Mouse (Mus musculus): Measurements from ENCODE around the gene Nnat.

Nnat gene

GRCm38 (mm10) chr2:157559858-157560257 lies at the start of gene Nnat:
TSS of gene Nnat (plus strand) at chr2:157560078.
- peak; percentile 65 for DNase-seq (ENCODE audit: low read depth, low spot score)

DNA sequence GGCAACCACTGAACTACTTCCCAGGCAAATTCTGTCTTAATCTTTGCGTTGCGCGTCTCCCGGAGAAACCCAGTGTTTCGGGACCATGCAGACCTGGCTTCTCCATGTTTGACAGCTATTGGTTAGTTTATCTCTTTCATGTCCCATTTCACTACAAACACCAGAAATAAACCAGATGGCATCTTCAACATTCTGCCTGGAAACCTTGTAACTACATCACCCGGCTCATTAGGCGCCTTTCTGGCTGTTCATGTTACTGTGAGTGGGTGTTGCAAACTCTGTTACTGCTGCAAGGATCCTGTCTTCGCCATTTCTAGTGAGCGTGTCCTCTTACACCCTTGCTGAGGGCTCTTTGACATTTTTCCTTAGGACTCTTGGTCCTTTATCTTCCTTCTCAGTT lies 47.0 kb upstream of the Nnat start:
- peak; percentile 79 for DNase-seq (ENCODE audit: low read depth, low spot score)

DNA sequence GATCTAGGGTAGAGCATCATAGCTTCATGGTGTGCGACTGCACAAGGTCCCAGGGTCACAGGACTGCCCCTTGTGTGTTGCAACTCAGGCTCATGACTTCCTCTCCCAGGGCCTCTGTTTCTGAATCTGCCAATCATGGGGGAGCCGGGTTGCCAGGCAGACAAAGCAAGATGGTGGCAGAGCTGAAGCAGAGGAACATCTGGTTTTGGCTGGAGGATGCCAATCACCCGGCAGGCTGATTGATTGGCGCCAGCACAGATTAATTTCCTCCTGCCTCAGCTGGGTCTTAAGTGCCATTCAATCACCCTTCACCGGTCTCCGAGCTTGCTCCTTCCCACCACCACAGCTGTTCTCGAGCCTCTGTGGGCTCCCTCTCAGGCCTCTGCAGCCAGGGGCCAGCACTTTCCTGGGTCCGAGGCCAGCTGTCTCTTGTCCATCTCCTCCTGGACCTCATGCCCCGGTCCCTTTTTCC lies 46.1 kb upstream of the Nnat start:
- no peak for DNase-seq (ENCODE audit: low read depth, low spot score)

GRCm38 (mm10) chr2:157514353-157514752 lies 45.5 kb upstream of the Nnat start:
- DNase-seq (ENCODE audit: low read depth, low spot score) = no peak

- no peak for DNase-seq (ENCODE audit: low read depth, low spot score)
Measured at GRCm38 (mm10) chr2:157517526-157517925, 42.4 kb upstream of the Nnat start.

GRCm38 (mm10) chr2:157518451-157518850 lies 41.4 kb upstream of the Nnat start:
- no peak for DNase-seq (ENCODE audit: low read depth, low spot score)

- DNase-seq (ENCODE audit: low read depth, low spot score) = no peak
Measured at GRCm38 (mm10) chr2:157519452-157519851, 40.4 kb upstream of the Nnat start.

- DNase-seq (ENCODE audit: low read depth, low spot score) = peak; percentile 83
Measured at GRCm38 (mm10) chr2:157520496-157520895, 39.4 kb upstream of the Nnat start.

DNA sequence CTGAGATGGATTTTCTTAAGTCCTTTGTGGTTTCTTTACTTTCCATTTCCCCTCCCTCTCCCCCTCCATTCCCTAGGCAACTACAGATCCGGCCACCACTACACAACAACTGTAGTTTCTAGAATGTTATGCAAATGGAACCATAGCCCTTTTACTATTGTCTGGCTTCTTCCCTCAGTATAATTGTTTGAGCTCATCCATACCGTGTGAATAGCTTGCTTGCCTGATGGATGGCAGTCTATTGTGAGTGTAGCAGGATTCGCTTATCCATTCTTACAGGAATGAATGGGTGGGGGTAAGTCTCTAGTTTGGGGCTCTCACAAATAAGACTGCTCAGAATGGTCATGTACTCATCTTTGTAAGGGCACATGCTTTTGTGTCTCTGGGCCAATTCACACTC lies 37.3 kb upstream of the Nnat start:
- DNase-seq (ENCODE audit: low read depth, low spot score) = no peak

- peak; percentile 76 for DNase-seq (ENCODE audit: low read depth, low spot score)
Measured at GRCm38 (mm10) chr2:157530056-157530955, 29.6 kb upstream of the Nnat start.

DNA sequence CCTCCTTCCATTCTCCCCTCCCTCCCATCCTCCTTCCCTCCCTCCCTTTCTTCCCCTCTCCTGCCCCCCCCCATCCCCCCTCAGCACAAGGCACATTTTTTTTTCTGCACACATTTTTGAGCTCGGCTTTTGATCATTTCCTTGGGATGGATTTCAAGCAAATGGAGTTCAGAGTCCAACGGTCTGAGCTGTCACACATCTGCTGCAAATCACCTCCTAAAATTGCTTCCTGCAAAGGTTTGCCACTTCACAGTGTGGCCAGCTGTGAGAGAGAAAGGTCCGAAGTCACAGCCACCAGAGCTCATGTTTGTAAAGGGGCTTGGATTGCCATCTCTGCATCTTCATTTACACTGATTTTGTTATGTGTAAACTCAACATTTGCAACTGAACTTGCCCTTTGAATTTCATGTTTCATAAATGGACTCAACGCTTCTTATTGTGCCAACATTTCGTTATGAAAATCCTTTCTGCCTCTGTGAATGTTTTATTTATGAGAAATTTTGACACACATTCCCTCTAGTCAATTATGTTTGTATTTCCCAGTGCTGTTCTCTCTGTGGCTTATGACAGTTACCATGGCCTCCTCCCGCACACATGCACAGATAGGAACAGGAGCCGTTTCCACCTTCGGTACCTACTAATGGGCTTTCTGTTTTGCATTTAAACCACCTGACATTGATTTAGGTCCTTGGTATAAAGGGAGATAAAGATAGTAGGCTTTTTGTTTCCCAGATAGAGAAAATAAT lies 28.0 kb upstream of the Nnat start:
- DNase-seq (ENCODE audit: low read depth, low spot score) = no peak

DNA sequence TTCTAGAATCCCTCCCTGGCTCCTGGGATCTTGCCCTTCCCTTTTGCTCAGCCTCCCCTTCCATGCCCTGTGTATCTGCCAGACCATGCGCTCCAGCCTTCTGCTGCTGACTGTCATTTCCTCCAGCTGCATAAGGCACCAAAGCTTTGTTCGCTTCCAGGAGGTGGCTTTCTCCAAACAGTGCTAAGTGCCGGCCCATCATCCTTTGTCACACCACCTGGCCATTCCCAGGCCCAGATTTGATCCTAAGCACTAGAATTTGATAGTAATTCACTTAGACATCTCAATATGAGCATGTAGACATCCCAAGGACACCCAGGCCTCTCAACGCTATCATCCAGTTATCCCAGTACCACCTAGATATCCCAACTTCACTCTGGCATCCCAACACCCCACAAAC lies 25.7 kb upstream of the Nnat start:
- no peak for DNase-seq (ENCODE audit: low read depth, low spot score)

DNA sequence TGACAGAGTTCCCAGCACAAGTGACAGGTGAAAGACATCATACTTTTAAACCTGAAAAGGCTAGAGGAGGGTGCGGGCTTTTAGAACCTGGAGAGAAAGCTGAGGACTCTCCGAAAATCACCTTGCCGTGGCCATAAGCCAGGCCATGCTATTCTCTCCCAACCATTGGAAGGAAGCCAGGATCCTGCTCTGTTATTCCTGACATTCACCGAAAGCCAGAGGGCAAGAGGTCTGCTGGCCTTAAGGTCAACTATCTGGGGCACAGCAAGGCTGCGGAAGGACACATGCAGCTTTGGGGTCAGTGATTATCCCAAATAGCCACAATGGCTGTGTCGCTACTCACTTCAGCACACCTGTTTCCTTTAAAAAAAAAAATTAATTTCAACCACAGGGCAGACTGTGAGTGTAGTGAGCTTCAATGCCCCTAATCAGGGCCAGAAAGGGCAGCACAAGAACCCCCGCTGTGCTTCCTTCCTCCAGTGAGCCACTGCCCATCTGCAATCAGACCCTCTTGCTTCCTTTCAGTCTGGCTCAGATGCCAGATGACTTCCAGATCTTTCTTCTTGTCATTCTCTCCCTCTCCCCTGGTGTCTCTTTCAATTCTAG lies 23.3 kb upstream of the Nnat start:
- DNase-seq (ENCODE audit: low read depth, low spot score) = no peak

- DNase-seq (ENCODE audit: low read depth, low spot score) = peak; percentile 79
Measured at GRCm38 (mm10) chr2:157537118-157537517, 22.8 kb upstream of the Nnat start.

- DNase-seq (ENCODE audit: low read depth, low spot score) = peak; percentile 82
Measured at GRCm38 (mm10) chr2:157540073-157540952, 19.6 kb upstream of the Nnat start.

- DNase-seq (ENCODE audit: low read depth, low spot score) = no peak
Measured at GRCm38 (mm10) chr2:157540953-157541569, 18.8 kb upstream of the Nnat start.

GRCm38 (mm10) chr2:157541631-157542030 lies 18.2 kb upstream of the Nnat start:
- DNase-seq (ENCODE audit: low read depth, low spot score) = no peak

DNA sequence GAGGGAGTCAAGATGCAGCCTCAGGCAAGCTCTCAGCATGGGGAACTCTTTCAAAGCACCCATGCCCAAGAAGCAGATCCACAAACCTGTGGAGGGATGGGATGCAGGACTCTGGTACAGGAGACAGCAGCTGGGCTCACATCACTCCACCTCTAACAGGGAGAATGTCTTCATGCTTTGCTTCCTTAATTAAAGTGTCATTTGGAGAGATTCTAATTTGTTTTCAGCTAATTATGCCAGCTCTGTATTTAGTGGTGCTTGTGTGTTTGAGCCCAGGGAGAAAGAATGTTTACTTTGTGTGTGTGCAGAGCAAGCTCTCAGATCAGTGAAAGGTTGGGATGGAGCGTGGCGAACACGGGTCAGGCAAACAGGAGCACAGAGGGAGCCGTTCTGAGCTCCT lies 17.5 kb upstream of the Nnat start:
- no peak for DNase-seq (ENCODE audit: low read depth, low spot score)

DNA sequence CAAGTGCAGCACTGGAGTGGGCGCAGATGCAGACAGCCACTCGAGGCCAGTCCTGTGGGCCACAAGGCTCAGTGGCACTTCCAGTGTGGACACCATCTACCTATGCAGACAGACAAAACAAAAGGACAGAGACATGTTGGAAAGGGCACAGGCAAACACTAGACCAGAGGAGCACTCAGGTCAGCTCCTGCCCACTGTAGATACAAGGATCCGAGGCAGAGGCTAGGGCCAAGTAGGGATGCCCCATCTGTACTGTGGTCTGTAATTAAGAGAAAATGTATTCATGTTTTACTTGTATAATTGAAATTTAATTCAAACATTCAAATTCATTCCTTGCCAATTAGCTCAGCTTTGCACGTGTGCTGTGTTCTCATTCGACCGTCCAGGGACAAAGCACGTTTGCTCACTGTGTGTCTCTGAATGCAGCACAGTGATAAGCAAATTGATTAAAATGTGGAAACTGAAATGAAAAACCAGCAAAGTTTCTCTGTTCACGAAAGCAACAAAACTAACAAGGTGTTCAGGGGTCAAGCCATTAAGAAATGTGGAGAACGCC lies 15.5 kb upstream of the Nnat start:
- DNase-seq (ENCODE audit: low read depth, low spot score) = no peak

DNA sequence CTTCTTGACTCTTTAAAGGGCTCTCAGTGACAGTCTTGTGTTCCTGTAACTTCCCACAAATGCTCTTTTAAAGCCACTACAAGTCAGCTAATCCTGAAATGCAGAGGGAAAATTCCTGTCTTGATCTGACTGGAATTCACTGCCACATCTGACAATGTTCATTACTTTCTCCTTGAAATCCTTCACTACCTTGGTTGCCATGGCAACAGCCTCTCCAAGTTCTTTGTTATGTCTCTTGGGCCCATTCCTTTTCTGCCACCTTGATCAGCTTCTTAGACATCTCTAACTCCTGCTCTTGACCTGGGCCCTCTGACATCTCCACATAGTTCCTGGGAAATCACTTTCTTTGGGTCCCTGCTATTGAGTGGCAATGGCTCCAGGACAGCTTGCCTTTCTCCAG lies 13.2 kb upstream of the Nnat start:
- DNase-seq (ENCODE audit: low read depth, low spot score) = no peak

DNA sequence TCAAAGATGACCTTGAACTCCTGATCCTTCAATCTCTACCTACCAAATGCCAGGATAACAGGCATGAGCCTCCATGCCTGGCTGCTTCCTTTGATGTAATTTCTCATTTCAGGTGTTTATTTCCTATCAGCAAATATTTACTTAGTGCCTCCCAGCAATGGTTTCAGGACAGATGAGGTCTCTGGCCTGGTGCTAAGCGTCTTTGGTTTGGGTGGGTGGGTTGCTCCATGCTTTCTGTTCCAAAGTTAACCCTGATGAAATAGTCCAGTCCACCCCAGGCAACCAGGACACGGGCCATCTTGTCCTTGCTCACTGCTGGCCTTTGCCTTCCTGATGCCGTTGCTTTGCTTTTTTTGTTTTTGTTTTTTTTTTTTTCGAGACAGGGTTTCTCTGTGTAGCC lies 9.6 kb upstream of the Nnat start:
- no peak for DNase-seq (ENCODE audit: low read depth, low spot score)
